Mouse (Mus musculus) liver, embryonic 16.5 days (tissue): ENCODE measurements around the gene Ntsr2. TPM values are rescaled to one million over a fixed set of nuclear protein-coding genes. Genes with fewer than 3 reads are reported as not detected.
"Not testable (repeated sequence)": the region's sequence is repeated elsewhere in the genome, so short reads cannot be mapped to it uniquely, and the experiment has no call there.

Source experiments
- ATAC-seq: fragments of 200-750 bp; cut with Nextera tagmentation; 2 replicates; pipeline ENCODE4 v1.8.0; 2017; ENCODE audit warnings: low read depth, mild to moderate bottlenecking, moderate number of reproducible peaks, moderate library complexity
- H3K27ac ChIP-seq: fragments of 300-500 bp; sonication (generic); 2 replicates; pipeline ENCODE4 v1.5.1; 2014; ENCODE audit warnings: mild to moderate bottlenecking, low read length
- H3K27me3 ChIP-seq: fragments of 300-500 bp; sonication (generic); 2 replicates; pipeline ENCODE4 v1.6.1; 2014; ENCODE audit warnings: low read depth, low read length, mixed read lengths; ENCODE audit not compliant: control insufficient read depth, insufficient read depth
- H3K36me3 ChIP-seq: fragments of 300-500 bp; sonication (generic); 2 replicates; pipeline ENCODE4 v1.6.1; 2014; ENCODE audit warnings: mild to moderate bottlenecking; ENCODE audit not compliant: control insufficient read depth, insufficient read depth
- H3K4me1 ChIP-seq: fragments of 300-500 bp; sonication (generic); 2 replicates; pipeline ENCODE4 v1.6.1; 2014; ENCODE audit warnings: low read depth, low read length, mixed read lengths; ENCODE audit not compliant: control insufficient read depth
- H3K4me2 ChIP-seq: fragments of 300-500 bp; sonication (generic); 2 replicates; pipeline ENCODE4 v1.6.1; 2014; ENCODE audit warnings: low read depth, low read length, mixed read lengths
- H3K4me3 ChIP-seq: fragments of 300-500 bp; sonication (generic); 2 replicates; pipeline ENCODE4 v1.5.1; 2014; ENCODE audit warnings: low read depth, mild to moderate bottlenecking, low read length
- H3K9ac ChIP-seq: fragments of 300-500 bp; sonication (generic); 2 replicates; pipeline ENCODE4 v1.6.1; 2014; ENCODE audit warnings: low read depth, low read length
- H3K9me3 ChIP-seq: fragments of 300-500 bp; sonication (generic); replicated peaks from 2 replicates; pipeline ENCODE4 v1.6.1; 2016; ENCODE audit warnings: low read length; ENCODE audit not compliant: control insufficient read depth
- WGBS: fragments of 180-500 bp; shearing (Covaris S2); extraction: QIAGEN DNeasy Blood & Tissue Kit; methylation state at CpG from one replicate; pipeline ENCODE4 v1.1.7; 2014; ENCODE audit not compliant: insufficient replicate concordance; 5-methylcytosine and 5-hydroxymethylcytosine counted together
- polyA plus RNA-seq: library from polyadenylated mRNA; unstranded; fragments of >200 nt; fragmentation: Nextera tagmentation; extraction: Ambion mirVana; gene quantifications from 2 replicates; pipeline ENCODE4 v1.2.1, GENCODE M21; 2015

Gene Ntsr2
- polyA plus RNA-seq, 1 experiment from 2014 or later, result not detected

GRCm38 (mm10) chr12:16661936-16662335, 8.8 kb downstream of the Ntsr2 start:
- no peak for ATAC-seq

GRCm38 (mm10) chr12:16662955-16663585, 9.9 kb downstream of the Ntsr2 start:
- no peak overlapping the region for H3K9ac ChIP-seq
- no peak for ATAC-seq
- H3K27ac ChIP-seq, result no peak overlapping the region
- H3K9me3 ChIP-seq, result no peaks in the 10 kb centered on the region
- WGBS, result 55% methylated on average over 6 of the region's 6 CpGs
- no peaks in the 10 kb centered on the region for H3K27me3 ChIP-seq
- H3K4me2 ChIP-seq, result no peak overlapping the region
- no peak overlapping the region for H3K4me3 ChIP-seq
- H3K4me1 ChIP-seq, result no peaks in the 10 kb centered on the region
- no peaks in the 10 kb centered on the region for H3K36me3 ChIP-seq

More at GRCm38 (mm10) chr12:16661936-16662335, 8.8 kb downstream of the Ntsr2 start:
- Histone ChIP-seq H3K4me2 (no peak overlapping the region), H3K4me3 (no peak overlapping the region), H3K9me3 (no peaks in the 10 kb centered on the region), H3K36me3 (no peaks in the 10 kb centered on the region), H3K27ac (no peak overlapping the region), H3K4me1 (no peaks in the 10 kb centered on the region), H3K27me3 (no peaks in the 10 kb centered on the region), H3K9ac (no peak overlapping the region)
- 74% methylated on average over 2 of the region's 2 CpGs for WGBS

DNA sequence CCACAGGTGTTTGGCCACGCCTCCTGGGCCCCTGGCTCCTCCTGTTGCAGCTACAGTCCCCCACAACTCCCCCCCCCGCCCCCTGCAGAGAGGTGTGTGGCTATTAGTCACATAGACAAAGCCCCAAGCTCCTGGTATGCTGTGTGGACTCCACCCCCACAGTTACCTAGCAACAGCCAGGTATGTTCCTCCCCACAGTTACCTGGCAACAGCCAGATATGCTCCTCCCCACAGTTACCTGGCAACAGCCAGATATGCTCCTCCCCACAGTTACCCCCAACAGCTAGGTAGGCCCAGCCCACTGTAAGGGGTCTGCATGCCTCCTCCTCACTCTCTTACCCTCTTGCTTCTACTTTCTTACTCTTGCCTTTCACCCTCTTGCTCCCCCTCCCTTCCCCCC, 11.8 kb downstream of the Ntsr2 start:
- no peaks in the 10 kb centered on the region for H3K36me3 ChIP-seq
- WGBS, result 0% methylated on average over 1 of the region's 2 CpGs
- no peaks in the 10 kb centered on the region for H3K27me3 ChIP-seq
- H3K4me3 ChIP-seq, result no peak overlapping the region
- no peaks in the 10 kb centered on the region for H3K4me1 ChIP-seq
- no peak overlapping the region for H3K4me2 ChIP-seq
- H3K27ac ChIP-seq, result no peak overlapping the region
- no peak for ATAC-seq
- no peak overlapping the region for H3K9ac ChIP-seq
- H3K9me3 ChIP-seq, result no peaks in the 10 kb centered on the region

DNA sequence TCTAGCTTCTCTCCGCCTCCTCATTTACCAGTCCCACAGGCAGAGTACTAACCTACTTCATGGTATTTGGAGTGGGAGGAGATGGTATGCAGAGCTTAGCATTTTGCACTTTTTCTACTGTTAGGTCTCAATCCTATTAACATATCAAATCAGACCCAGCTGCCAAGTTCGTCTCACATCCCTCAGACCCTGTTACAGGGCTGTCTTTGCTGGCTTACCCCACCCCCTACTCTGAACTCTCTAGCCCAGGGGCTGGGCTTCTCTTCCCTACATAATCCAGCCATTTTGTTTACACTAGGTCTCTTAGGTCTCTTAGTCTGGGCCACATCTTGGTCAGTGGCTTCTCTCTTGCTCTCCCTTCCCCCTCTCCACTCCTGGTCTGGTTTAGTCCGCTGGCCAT, 16.0 kb downstream of the Ntsr2 start:
- H3K4me2 ChIP-seq, result no peak overlapping the region
- no peak overlapping the region for H3K4me3 ChIP-seq
- H3K27ac ChIP-seq, result no peak overlapping the region
- H3K9me3 ChIP-seq, result no peaks in the 10 kb centered on the region
- H3K36me3 ChIP-seq, result no peaks in the 10 kb centered on the region
- ATAC-seq, result no peak
- H3K9ac ChIP-seq, result no peak overlapping the region
- 50% methylated on average over 3 of the region's 3 CpGs for WGBS
- H3K27me3 ChIP-seq, result no peaks in the 10 kb centered on the region
- H3K4me1 ChIP-seq, result no peaks in the 10 kb centered on the region

GRCm38 (mm10) chr12:16672246-16672645, 19.1 kb downstream of the Ntsr2 start:
- Histone ChIP-seq H3K36me3 (no peaks in the 10 kb centered on the region), H3K4me1 (no peaks in the 10 kb centered on the region), H3K27me3 (no peaks in the 10 kb centered on the region), H3K4me3 (no peak overlapping the region), H3K4me2 (no peak overlapping the region), H3K27ac (no peak overlapping the region), H3K9me3 (no peaks in the 10 kb centered on the region), H3K9ac (no peak overlapping the region)
- no peak for ATAC-seq
- 79% methylated on average over 10 of the region's 10 CpGs for WGBS

DNA sequence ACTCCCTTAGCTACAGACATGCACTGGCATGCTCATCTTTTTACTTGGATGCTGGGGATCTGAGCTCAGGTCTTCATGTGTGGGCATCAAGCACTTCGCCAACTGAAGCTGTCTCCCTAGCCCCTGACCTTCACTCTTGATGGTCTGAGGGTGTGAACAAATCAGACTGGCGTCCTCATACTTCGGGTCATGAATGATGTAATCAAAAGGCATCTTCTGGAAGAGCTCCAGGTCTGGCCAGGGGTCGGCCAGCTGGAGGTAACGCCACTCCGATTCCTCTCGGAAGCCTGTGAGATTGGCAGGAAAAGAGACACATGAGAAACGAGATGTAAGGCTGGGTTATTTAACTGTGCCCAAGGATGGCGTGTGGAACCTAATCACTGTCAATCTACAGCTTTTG, 37.4 kb downstream of the Ntsr2 start:
- 66% methylated on average over 9 of the region's 9 CpGs for WGBS
- H3K9me3 ChIP-seq, result no peaks in the 10 kb centered on the region
- no peak overlapping the region for H3K9ac ChIP-seq
- H3K4me3 ChIP-seq, result no peak overlapping the region
- H3K27me3 ChIP-seq, result no peaks in the 10 kb centered on the region
- H3K4me1 ChIP-seq, result no peaks in the 10 kb centered on the region
- no peak overlapping the region for H3K4me2 ChIP-seq
- H3K27ac ChIP-seq, result no peak overlapping the region
- no peaks in the 10 kb centered on the region for H3K36me3 ChIP-seq
- ATAC-seq, result no peak

GRCm38 (mm10) chr12:16694783-16695182, 41.6 kb downstream of the Ntsr2 start:
- no peaks in the 10 kb centered on the region for H3K27me3 ChIP-seq
- no peaks in the 10 kb centered on the region for H3K4me1 ChIP-seq
- H3K9ac ChIP-seq, result no peak overlapping the region
- H3K4me2 ChIP-seq, result no peak overlapping the region
- no peak for ATAC-seq
- no peak overlapping the region for H3K27ac ChIP-seq
- H3K4me3 ChIP-seq, result no peak overlapping the region
- H3K36me3 ChIP-seq, result no peaks in the 10 kb centered on the region
- H3K9me3 ChIP-seq, result no peaks in the 10 kb centered on the region
- 51% methylated on average over 5 of the region's 5 CpGs for WGBS

- H3K36me3 ChIP-seq, ATAC-seq, H3K27ac ChIP-seq: not testable (repeated sequence)
These were observed 42.1 kb downstream of the Ntsr2 start for GRCm38 (mm10) chr12:16695252-16695651.

DNA sequence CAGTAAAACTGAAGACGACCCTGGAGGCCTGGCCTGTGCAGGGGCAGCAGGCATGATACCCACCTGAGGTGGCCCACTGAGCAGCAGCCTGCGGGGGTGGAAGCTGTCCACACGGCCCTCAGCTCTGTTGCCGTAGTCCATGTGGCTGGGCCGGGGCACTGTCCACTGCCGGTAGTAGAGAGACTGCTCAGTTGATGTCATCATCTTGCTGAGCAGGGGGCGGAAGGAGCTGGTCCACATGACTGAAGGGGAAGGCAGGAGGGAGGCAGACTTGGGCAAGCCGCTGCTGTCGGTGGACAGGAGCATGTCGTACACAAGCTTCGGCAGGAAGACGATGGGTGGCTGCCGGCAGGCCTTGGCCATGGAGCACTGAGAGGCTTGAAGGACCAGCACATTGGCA, 43.0 kb downstream of the Ntsr2 start:
- H3K9ac ChIP-seq, result no peak overlapping the region
- H3K9me3 ChIP-seq, result no peaks in the 10 kb centered on the region
- WGBS, result 76% methylated on average over 13 of the region's 13 CpGs
- no peaks in the 10 kb centered on the region for H3K4me1 ChIP-seq
- ATAC-seq, result no peak
- no peaks in the 10 kb centered on the region for H3K36me3 ChIP-seq
- no peak overlapping the region for H3K27ac ChIP-seq
- no peaks in the 10 kb centered on the region for H3K27me3 ChIP-seq
- H3K4me3 ChIP-seq, result no peak overlapping the region
- H3K4me2 ChIP-seq, result no peak overlapping the region

More at GRCm38 (mm10) chr12:16695252-16695651, 42.1 kb downstream of the Ntsr2 start:
- not testable (repeated sequence) for H3K27me3 ChIP-seq, H3K4me3 ChIP-seq, H3K4me1 ChIP-seq, H3K9me3 ChIP-seq, H3K4me2 ChIP-seq, H3K9ac ChIP-seq
- 82% methylated on average over 7 of the region's 8 CpGs for WGBS
